Mouse (Mus musculus): ENCODE measurements around the gene Pstk. TPM values are rescaled to one million over a fixed set of nuclear protein-coding genes. Genes with fewer than 3 reads are reported as not detected.
"Not testable (repeated sequence)": the region's sequence is repeated elsewhere in the genome, so short reads cannot be mapped to it uniquely, and the experiment has no call there.

The Pstk gene
- total RNA-seq, 4 experiments from 2014 or later, result 28.2 to 45.0 (median 39.4) TPM

GRCm38 (mm10) chr7:131411941-131412270 is 41.0 kb downstream of the Pstk start:
- no peak for DNase-seq (ENCODE audit: low spot score in 2 of 2)

- not testable (repeated sequence) for DNase-seq (ENCODE audit: low spot score in 2 of 2)
Observed at GRCm38 (mm10) chr7:131416742-131417141, 45.8 kb downstream of the Pstk start.

GRCm38 (mm10) chr7:131417605-131418004 is 46.7 kb downstream of the Pstk start:
- DNase-seq (ENCODE audit: low spot score in 2 of 2), result no peak

- no peak for DNase-seq (ENCODE audit: low spot score in 2 of 2)
Observed at GRCm38 (mm10) chr7:131424912-131425311, 54.0 kb downstream of the Pstk start.

- no peak for DNase-seq (ENCODE audit: low spot score in 2 of 2)
Observed at GRCm38 (mm10) chr7:131427331-131427730, 56.4 kb downstream of the Pstk start.

- DNase-seq (ENCODE audit: low spot score in 2 of 2), result no peak
Observed at GRCm38 (mm10) chr7:131432244-131432643, 61.3 kb downstream of the Pstk start.

- no peak for DNase-seq (ENCODE audit: low spot score in 2 of 2)
Observed at GRCm38 (mm10) chr7:131434276-131434675, 63.3 kb downstream of the Pstk start.

GRCm38 (mm10) chr7:131437051-131437450 is 66.1 kb downstream of the Pstk start:
- DNase-seq (ENCODE audit: low spot score in 2 of 2), result no peak

Other genes with a start within 250 kb of the Pstk start
- gene 4933402N03Rik, start 224.8 kb upstream of the Pstk start, total RNA-seq (2022), result not detected
- gene 5430419D17Rik, start 196.7 kb upstream of the Pstk start, total RNA-seq (2022), result not detected
- under 1 TPM; 0.63 to 0.99 (median 0.91) TPM for gene Cuzd1, start 48.8 kb upstream of the Pstk start, total RNA-seq (2022)
- gene Fam24b, start 41.6 kb upstream of the Pstk start, total RNA-seq (2022), result not detected
- not detected for gene Fam24a, start 37.3 kb upstream of the Pstk start, total RNA-seq (2022)
- gene 2310057M21Rik, start 8.4 kb upstream of the Pstk start, total RNA-seq (2022), result 10 to 100 TPM; 14.4 to 19.2 (median 16.4) TPM
- gene Ikzf5, start 39.4 kb downstream of the Pstk start, total RNA-seq (2022), result 10 to 100 TPM; 28.3 to 38.2 (median 32.7) TPM
- 100 to 1,000 TPM; 146 to 202 (median 176) TPM for gene Acadsb, start 39.5 kb downstream of the Pstk start, total RNA-seq (2022)
- gene Hmx3, start 171.7 kb downstream of the Pstk start, total RNA-seq (2022), result not detected
- not detected for gene Hmx2, start 177.6 kb downstream of the Pstk start, total RNA-seq (2022)
- 10 to 100 TPM; 30.5 to 36.3 (median 32.4) TPM for gene Bub3, start 189.1 kb downstream of the Pstk start, total RNA-seq (2022)

All from gastrocnemius, adult 8-10 months (tissue).